Mouse (Mus musculus): ENCODE data around the gene Ina. TPM values are rescaled to one million over a fixed set of nuclear protein-coding genes. Genes with fewer than 3 reads are reported as not detected.

The Ina gene
- polyA plus RNA-seq, 1 experiment from 2014 or later, result 0.44 TPM

DNA sequence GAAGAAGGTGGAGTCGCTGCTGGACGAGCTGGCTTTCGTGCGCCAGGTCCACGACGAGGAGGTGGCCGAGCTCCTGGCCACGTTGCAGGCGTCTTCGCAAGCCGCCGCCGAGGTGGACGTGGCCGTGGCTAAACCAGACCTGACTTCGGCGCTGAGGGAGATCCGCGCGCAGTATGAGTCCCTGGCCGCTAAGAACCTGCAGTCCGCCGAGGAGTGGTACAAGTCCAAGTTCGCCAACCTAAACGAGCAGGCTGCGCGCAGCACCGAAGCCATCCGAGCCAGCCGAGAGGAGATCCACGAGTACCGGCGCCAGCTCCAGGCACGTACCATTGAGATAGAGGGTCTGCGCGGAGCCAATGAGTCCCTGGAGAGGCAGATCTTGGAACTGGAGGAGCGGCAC, 898 bp downstream of the Ina start:
- DNase-seq (ENCODE audit: low spot score), result peak; percentile 36
- H3K9me3 ChIP-seq (ENCODE audit: control insufficient read depth, low read length), result no peaks in the 10 kb centered on the region
- peak overlapping the region; percentile 36 for H3K4me3 ChIP-seq (ENCODE audit: low read depth, low read length)
- no peak overlapping the region for H3K9ac ChIP-seq (ENCODE audit: low read length)
- no peak for ATAC-seq (ENCODE audit: insufficient number of reproducible peaks, low FRiP score, low TSS enrichment, low read depth)
- peak overlapping the region; percentile 57 for H3K4me2 ChIP-seq (ENCODE audit: low read depth, severe bottlenecking)
- H3K4me1 ChIP-seq (ENCODE audit: control insufficient read depth, insufficient read depth, low read length), result peaks cover 13% of the 10 kb centered on the region; the same call in 1 of the 2 replicates
- no peak overlapping the region for H3K27ac ChIP-seq (replicated peaks; ENCODE audit: low read depth, low read length)
- WGBS, result 1% methylated on average over 37 of the region's 37 CpGs
- H3K36me3 ChIP-seq (ENCODE audit: control insufficient read depth, insufficient read depth, low read length), result no peaks in the 10 kb centered on the region
- peaks cover 56% of the 10 kb centered on the region for H3K27me3 ChIP-seq (ENCODE audit: control insufficient read depth, insufficient read depth, low read length)

DNA sequence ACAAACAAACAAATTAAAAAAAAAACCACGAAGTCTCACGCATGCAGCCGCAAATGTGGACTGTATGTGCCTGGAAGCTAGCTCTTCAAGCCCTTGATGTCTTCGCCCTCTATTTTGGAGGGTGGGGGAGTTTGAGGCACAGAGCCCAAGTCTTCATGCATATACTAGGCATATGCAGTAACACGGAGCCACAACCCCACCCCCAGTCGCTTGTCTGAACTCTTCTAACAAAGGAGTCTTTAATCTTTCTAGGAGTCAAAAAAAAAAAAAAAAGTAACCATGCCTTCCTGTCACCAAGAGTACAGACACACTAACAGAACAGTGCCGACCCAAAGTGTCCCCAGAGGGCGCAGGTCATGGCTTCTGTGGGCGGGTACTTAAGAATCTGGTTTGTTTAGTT, 1.5 kb downstream of the Ina start:
- peak overlapping the region; percentile 36; the same call in 1 of the 2 replicates for H3K4me3 ChIP-seq (ENCODE audit: low read depth, low read length)
- no peak overlapping the region for H3K9ac ChIP-seq (ENCODE audit: low read length)
- H3K4me2 ChIP-seq (ENCODE audit: low read depth, severe bottlenecking), result no peak overlapping the region
- H3K9me3 ChIP-seq (ENCODE audit: control insufficient read depth, low read length), result no peaks in the 10 kb centered on the region
- H3K27me3 ChIP-seq (ENCODE audit: control insufficient read depth, insufficient read depth, low read length), result peaks cover 56% of the 10 kb centered on the region
- ATAC-seq (ENCODE audit: insufficient number of reproducible peaks, low FRiP score, low TSS enrichment, low read depth) (no peak), DNase-seq (ENCODE audit: low spot score) (no peak)
- H3K4me1 ChIP-seq (ENCODE audit: control insufficient read depth, insufficient read depth, low read length), result peaks cover 13% of the 10 kb centered on the region; the same call in 1 of the 2 replicates
- H3K27ac ChIP-seq (replicated peaks; ENCODE audit: low read depth, low read length), result no peak overlapping the region
- no peaks in the 10 kb centered on the region for H3K36me3 ChIP-seq (ENCODE audit: control insufficient read depth, insufficient read depth, low read length)
- WGBS, result 5% methylated on average over 9 of the region's 9 CpGs

DNA sequence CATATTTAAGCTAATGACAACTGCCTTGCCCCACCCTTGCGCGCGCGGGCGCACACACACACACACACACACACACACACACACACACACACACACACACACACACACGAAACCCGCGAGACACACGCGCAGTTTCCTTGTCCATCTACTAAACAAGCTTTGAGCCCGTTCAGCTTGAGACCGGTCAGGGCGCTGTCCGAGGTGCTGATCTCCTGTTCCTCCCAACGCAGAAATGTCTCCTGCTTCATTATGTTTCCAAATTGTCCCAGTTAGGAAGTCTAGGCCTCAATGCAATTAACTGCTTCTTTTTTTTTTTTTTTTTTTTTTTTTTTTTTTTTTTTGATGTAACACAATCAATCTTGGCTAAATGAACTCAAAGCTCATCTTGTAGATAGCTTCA, 2.0 kb downstream of the Ina start:
- DNase-seq (ENCODE audit: low spot score), result peak; percentile 94
- no peak overlapping the region for H3K9ac ChIP-seq (ENCODE audit: low read length)
- H3K4me1 ChIP-seq (ENCODE audit: control insufficient read depth, insufficient read depth, low read length), result peaks cover 13% of the 10 kb centered on the region; the same call in 1 of the 2 replicates
- 1% methylated on average over 15 of the region's 15 CpGs for WGBS
- H3K4me3 ChIP-seq (ENCODE audit: low read depth, low read length), result no peak overlapping the region
- ATAC-seq (ENCODE audit: insufficient number of reproducible peaks, low FRiP score, low TSS enrichment, low read depth), result no peak
- H3K36me3 ChIP-seq (ENCODE audit: control insufficient read depth, insufficient read depth, low read length), result no peaks in the 10 kb centered on the region
- H3K27me3 ChIP-seq (ENCODE audit: control insufficient read depth, insufficient read depth, low read length), result peaks cover 55% of the 10 kb centered on the region
- no peaks in the 10 kb centered on the region for H3K9me3 ChIP-seq (ENCODE audit: control insufficient read depth, low read length)
- no peak overlapping the region for H3K27ac ChIP-seq (replicated peaks; ENCODE audit: low read depth, low read length)
- no peak overlapping the region for H3K4me2 ChIP-seq (ENCODE audit: low read depth, severe bottlenecking)

DNA sequence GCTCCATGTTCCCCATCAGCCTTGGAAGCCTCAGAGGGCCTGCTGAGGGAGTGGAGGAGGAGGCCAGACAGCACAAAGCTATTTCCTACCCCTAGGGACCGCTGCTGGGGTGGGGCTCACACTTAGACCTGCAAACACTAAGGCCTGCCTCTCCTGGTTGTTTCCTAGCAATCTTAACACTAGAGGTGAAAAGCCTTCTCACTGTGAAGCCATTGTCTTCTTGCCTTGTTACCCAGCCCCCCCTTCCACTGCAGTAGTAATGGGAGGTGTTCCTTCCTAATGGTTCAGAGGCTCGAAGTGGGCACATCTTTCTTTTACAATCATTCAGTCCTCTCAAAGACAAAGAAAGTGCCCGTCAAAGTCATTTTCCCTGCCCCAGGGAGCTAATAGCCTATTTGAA, 3.3 kb downstream of the Ina start:
- no peak for DNase-seq (ENCODE audit: low spot score)
- no peak overlapping the region for H3K4me3 ChIP-seq (ENCODE audit: low read depth, low read length)

DNA sequence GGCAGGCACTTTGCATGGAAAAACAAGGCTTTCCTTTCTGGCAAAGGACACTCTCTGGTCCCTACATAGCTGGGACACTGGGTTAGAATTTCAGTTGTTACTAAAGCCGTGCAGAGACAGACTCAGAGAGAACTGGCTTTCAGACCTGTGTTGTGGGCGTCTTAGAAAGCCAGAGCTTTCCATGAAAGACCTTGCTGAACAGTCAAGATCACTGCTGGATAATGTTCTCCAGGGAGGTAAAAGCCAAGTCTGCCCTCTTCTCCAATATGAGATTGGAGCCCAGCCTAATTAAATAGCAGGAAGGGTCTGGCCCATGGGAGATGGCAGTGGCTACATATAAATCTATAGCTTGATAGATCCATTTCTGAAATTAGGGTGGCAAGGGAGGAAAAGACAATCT, 3.8 kb downstream of the Ina start:
- H3K27me3 ChIP-seq (ENCODE audit: control insufficient read depth, insufficient read depth, low read length), result peaks cover 43% of the 10 kb centered on the region
- no peak overlapping the region for H3K4me3 ChIP-seq (ENCODE audit: low read depth, low read length)
- WGBS, result 32% methylated on average over 2 of the region's 2 CpGs
- peaks cover 13% of the 10 kb centered on the region; the same call in 1 of the 2 replicates for H3K4me1 ChIP-seq (ENCODE audit: control insufficient read depth, insufficient read depth, low read length)
- no peaks in the 10 kb centered on the region for H3K36me3 ChIP-seq (ENCODE audit: control insufficient read depth, insufficient read depth, low read length)
- ATAC-seq (ENCODE audit: insufficient number of reproducible peaks, low FRiP score, low TSS enrichment, low read depth), result no peak
- no peak for DNase-seq (ENCODE audit: low spot score)
- no peak overlapping the region for H3K27ac ChIP-seq (replicated peaks; ENCODE audit: low read depth, low read length)
- no peak overlapping the region for H3K9ac ChIP-seq (ENCODE audit: low read length)
- no peak overlapping the region for H3K4me2 ChIP-seq (ENCODE audit: low read depth, severe bottlenecking)
- H3K9me3 ChIP-seq (ENCODE audit: control insufficient read depth, low read length), result no peaks in the 10 kb centered on the region

More for the DNA sequence above, 3.3 kb downstream of the Ina start:
- H3K9ac ChIP-seq (ENCODE audit: low read length), result no peak overlapping the region
- H3K27me3 ChIP-seq (ENCODE audit: control insufficient read depth, insufficient read depth, low read length), result peaks cover 48% of the 10 kb centered on the region
- no peak overlapping the region for H3K4me2 ChIP-seq (ENCODE audit: low read depth, severe bottlenecking)
- WGBS, result 6% methylated on average over 3 of the region's 3 CpGs
- peaks cover 13% of the 10 kb centered on the region; the same call in 1 of the 2 replicates for H3K4me1 ChIP-seq (ENCODE audit: control insufficient read depth, insufficient read depth, low read length)
- H3K36me3 ChIP-seq (ENCODE audit: control insufficient read depth, insufficient read depth, low read length), result no peaks in the 10 kb centered on the region
- ATAC-seq (ENCODE audit: insufficient number of reproducible peaks, low FRiP score, low TSS enrichment, low read depth), result no peak
- no peak overlapping the region for H3K27ac ChIP-seq (replicated peaks; ENCODE audit: low read depth, low read length)
- no peaks in the 10 kb centered on the region for H3K9me3 ChIP-seq (ENCODE audit: control insufficient read depth, low read length)

DNA sequence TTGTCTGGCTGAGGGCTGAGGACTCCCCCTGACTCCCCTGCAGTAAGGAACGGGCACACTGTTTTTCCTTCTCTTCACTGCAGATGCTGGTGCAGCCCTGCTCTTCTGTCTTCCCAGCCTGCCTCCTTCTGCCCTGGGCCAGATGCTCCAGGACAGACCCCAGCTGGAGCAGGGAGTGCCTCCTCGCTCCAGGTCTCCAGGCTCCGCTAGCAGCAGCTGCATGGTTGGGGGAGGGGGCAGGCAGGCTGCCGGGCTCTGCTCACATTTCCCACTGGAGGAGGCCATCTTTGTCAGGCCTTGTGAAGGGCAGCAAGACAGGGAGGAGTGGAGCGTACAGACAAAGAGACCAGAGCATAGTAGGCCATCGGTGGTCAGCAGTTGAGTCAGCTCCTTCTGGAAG, 4.8 kb downstream of the Ina start:
- no peak overlapping the region for H3K4me2 ChIP-seq (ENCODE audit: low read depth, severe bottlenecking)
- H3K36me3 ChIP-seq (ENCODE audit: control insufficient read depth, insufficient read depth, low read length), result no peaks in the 10 kb centered on the region
- H3K9me3 ChIP-seq (ENCODE audit: control insufficient read depth, low read length), result no peaks in the 10 kb centered on the region
- DNase-seq (ENCODE audit: low spot score) (peak; percentile 52), ATAC-seq (ENCODE audit: insufficient number of reproducible peaks, low FRiP score, low TSS enrichment, low read depth) (no peak)
- H3K4me1 ChIP-seq (ENCODE audit: control insufficient read depth, insufficient read depth, low read length), result peaks cover 13% of the 10 kb centered on the region; the same call in 1 of the 2 replicates
- 26% methylated on average over 6 of the region's 6 CpGs for WGBS
- H3K9ac ChIP-seq (ENCODE audit: low read length), result no peak overlapping the region
- no peak overlapping the region for H3K4me3 ChIP-seq (ENCODE audit: low read depth, low read length)
- peaks cover 33% of the 10 kb centered on the region for H3K27me3 ChIP-seq (ENCODE audit: control insufficient read depth, insufficient read depth, low read length)
- H3K27ac ChIP-seq (replicated peaks; ENCODE audit: low read depth, low read length), result no peak overlapping the region

DNA sequence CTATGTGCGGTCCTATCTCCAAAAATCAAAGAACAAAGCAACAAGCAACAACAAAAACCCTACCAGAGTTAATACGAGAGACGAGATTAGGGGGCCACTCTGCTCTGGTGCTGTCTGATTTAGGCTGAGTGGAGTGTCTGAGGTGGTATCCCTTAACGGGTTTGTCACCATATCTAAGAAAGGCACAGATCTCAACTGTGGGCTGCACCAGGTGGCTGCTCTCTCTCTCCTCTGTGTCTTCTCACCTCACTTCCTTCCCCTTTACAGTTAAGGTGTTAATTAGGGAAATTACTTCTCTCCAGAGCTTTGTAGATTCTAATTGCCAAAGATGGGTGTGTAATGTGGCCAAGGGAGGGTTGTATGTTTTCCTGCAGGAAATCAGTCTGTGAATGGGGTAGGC, 8.2 kb downstream of the Ina start:
- Histone ChIP-seq H3K36me3 (ENCODE audit: control insufficient read depth, insufficient read depth, low read length) (no peaks in the 10 kb centered on the region), H3K27ac (replicated peaks; ENCODE audit: low read depth, low read length) (no peak overlapping the region), H3K4me3 (ENCODE audit: low read depth, low read length) (no peak overlapping the region), H3K9me3 (ENCODE audit: control insufficient read depth, low read length) (no peaks in the 10 kb centered on the region), H3K27me3 (ENCODE audit: control insufficient read depth, insufficient read depth, low read length) (peaks cover 7% of the 10 kb centered on the region), H3K9ac (ENCODE audit: low read length) (no peak overlapping the region), H3K4me1 (ENCODE audit: control insufficient read depth, insufficient read depth, low read length) (0 out of 2 replicates have a peak, but pooled peaks cover 2% of the 10 kb centered on the region), H3K4me2 (ENCODE audit: low read depth, severe bottlenecking) (no peak overlapping the region)
- no peak for ATAC-seq (ENCODE audit: insufficient number of reproducible peaks, low FRiP score, low TSS enrichment, low read depth)
- DNase-seq (ENCODE audit: low spot score), result no peak
- 86% methylated on average over 4 of the region's 4 CpGs for WGBS

DNA sequence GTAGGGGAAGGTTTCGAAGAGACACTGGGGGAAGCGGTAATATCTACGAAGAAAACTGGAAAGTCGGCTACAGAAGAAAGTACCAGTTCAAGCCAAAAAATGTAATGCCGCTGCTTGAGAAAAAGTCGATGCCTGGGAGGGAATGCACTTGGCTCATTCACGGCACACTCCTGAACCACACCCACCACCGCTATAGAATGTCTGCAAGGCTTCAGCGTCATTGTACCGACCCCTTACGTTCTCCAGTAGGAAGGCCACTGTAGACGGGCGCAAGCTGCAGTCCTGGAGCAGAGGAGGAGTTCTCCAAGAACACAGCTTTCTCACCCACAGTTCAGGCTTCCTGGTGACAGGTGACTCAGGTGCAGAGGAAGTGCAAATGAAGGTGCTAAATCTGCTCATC, 9.0 kb downstream of the Ina start:
- 88% methylated on average over 13 of the region's 13 CpGs for WGBS

DNA sequence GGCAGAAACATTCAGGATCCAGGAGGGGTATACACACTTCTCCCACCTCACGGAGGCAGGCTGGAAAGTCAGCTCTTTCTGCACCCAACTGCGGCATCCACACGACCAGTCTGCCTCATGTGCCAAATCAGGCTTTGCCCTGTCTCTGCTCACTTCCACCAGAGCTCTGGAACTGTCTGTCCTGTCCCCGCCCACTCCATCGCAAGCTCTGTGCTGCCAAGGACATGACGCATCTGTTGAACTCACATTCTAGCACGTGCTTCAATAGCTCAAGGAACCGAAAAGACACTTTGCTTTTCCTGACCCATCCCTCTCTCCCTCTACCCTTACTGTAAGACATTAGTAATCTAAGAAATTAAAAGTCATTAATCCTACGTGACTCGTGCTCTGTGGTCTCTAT, 10.5 kb downstream of the Ina start:
- Histone ChIP-seq H3K27me3 (ENCODE audit: control insufficient read depth, insufficient read depth, low read length) (no peaks in the 10 kb centered on the region), H3K4me1 (ENCODE audit: control insufficient read depth, insufficient read depth, low read length) (no peaks in the 10 kb centered on the region), H3K36me3 (ENCODE audit: control insufficient read depth, insufficient read depth, low read length) (no peaks in the 10 kb centered on the region), H3K4me2 (ENCODE audit: low read depth, severe bottlenecking) (no peak overlapping the region), H3K27ac (replicated peaks; ENCODE audit: low read depth, low read length) (no peak overlapping the region), H3K4me3 (ENCODE audit: low read depth, low read length) (no peak overlapping the region), H3K9ac (ENCODE audit: low read length) (no peak overlapping the region), H3K9me3 (ENCODE audit: control insufficient read depth, low read length) (no peaks in the 10 kb centered on the region)
- DNase-seq (ENCODE audit: low spot score), result no peak
- ATAC-seq (ENCODE audit: insufficient number of reproducible peaks, low FRiP score, low TSS enrichment, low read depth), result no peak
- 83% methylated on average over 10 of the region's 10 CpGs for WGBS

More for the DNA sequence above, 9.0 kb downstream of the Ina start:
- no peaks in the 10 kb centered on the region for H3K27me3 ChIP-seq (ENCODE audit: control insufficient read depth, insufficient read depth, low read length)
- H3K4me2 ChIP-seq (ENCODE audit: low read depth, severe bottlenecking), result no peak overlapping the region
- H3K27ac ChIP-seq (replicated peaks; ENCODE audit: low read depth, low read length), result no peak overlapping the region
- H3K36me3 ChIP-seq (ENCODE audit: control insufficient read depth, insufficient read depth, low read length), result no peaks in the 10 kb centered on the region
- no peak overlapping the region for H3K4me3 ChIP-seq (ENCODE audit: low read depth, low read length)
- no peak for DNase-seq (ENCODE audit: low spot score)
- no peak for ATAC-seq (ENCODE audit: insufficient number of reproducible peaks, low FRiP score, low TSS enrichment, low read depth)
- H3K9me3 ChIP-seq (ENCODE audit: control insufficient read depth, low read length), result no peaks in the 10 kb centered on the region
- 0 out of 2 replicates have a peak, but pooled peaks cover 2% of the 10 kb centered on the region for H3K4me1 ChIP-seq (ENCODE audit: control insufficient read depth, insufficient read depth, low read length)
- no peak overlapping the region for H3K9ac ChIP-seq (ENCODE audit: low read length)
